Comparison of ENCODE assay signal across 8 mouse cellular contexts in the genomic region with DNA sequence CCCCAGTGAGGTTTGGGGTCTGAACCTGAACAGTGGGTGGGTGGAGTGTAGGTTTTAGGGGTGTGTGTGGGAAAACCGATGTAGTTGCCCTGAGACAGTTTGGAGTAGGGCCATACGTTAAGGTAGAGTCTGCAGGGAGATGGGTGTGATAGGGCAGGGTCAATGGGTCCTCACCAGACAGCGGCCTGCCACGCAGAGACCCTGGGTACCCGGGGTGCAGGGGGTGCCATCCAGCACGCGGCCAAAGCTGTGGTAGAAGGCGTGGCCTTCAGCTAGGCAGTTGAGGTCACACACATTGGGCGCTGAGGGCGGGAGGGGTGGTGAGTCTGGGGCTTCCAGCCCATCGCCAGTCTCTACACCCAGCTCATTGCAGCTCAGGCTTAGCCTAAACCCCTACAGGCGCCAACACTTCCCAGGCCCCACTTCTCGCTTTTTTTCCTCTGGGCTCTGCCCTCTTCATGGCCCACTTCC. TPM values are rescaled to one million over a fixed set of nuclear protein-coding genes. Genes with fewer than 3 reads are reported as not detected.
A peak's percentile ranks its signal among the peaks of the same experiment; 100 is the strongest.
DNase-seq lines count a peak whose midpoint lies in the region; ATAC-seq and TF ChIP-seq lines count a peak whose summit lies in the region.
"Had no signal": no experiment of that assay in that cellular context is flagged by ENCODE, and none has a peak within 500 bp of the region (broad histone marks: within the 10 kb centered on the region; RNA-seq: fewer than 3 reads in every experiment).

No protein-coding gene starts in this region.

- H3K9ac ChIP-seq in forebrain, embryonic 15.5 days (replicated peaks) = 0 out of 2 replicates have a peak overlapping the region, but pooled peaks have one; percentile 19
- peak overlapping the region; percentile 75 for H3K9ac ChIP-seq in liver, embryonic 13.5 days

- peaks cover 36% of the 10 kb centered on the region for H3K27me3 ChIP-seq in spleen, adult 2 months (ENCODE audit: control insufficient read depth, insufficient read depth, low read length)
- peaks cover 84% of the 10 kb centered on the region for H3K27me3 ChIP-seq in forebrain, embryonic 15.5 days
- H3K27me3 ChIP-seq in liver, embryonic 13.5 days = peaks cover 68% of the 10 kb centered on the region

- H3K9me3 ChIP-seq in forebrain, embryonic 15.5 days = no peaks in the 10 kb centered on the region
- H3K9me3 ChIP-seq in liver, embryonic 13.5 days (replicated peaks) = no peaks in the 10 kb centered on the region

- H3K4me1 ChIP-seq in spleen, adult 2 months (ENCODE audit: control insufficient read depth, insufficient read depth, insufficient read length) = peaks cover 30% of the 10 kb centered on the region
- peaks cover 34% of the 10 kb centered on the region for H3K4me1 ChIP-seq in forebrain, embryonic 15.5 days
- peaks cover 82% of the 10 kb centered on the region for H3K4me1 ChIP-seq in liver, embryonic 13.5 days (replicated peaks)

- peak overlapping the region; percentile 24; the same call in 1 of the 2 replicates for H3K27ac ChIP-seq in spleen, adult 2 months (ENCODE audit: insufficient read depth, low read length)
- no peak overlapping the region for H3K27ac ChIP-seq in forebrain, embryonic 15.5 days (replicated peaks)
- H3K27ac ChIP-seq in liver, embryonic 13.5 days = peak overlapping the region; percentile 98

- DNase-seq in spleen, adult 2 months (ENCODE audit: low read depth in 1 of 2, low spot score in 2 of 2) = no peak
- DNase-seq in spleen, postnatal 14 days (ENCODE audit: low spot score in 2 of 2) = no peak
- DNase-seq in liver, embryonic 13.5 days = no peak
- DNase-seq in MN1 (ENCODE audit: low spot score) = no peak
- no peak for DNase-seq in cerebellum, adult 18-20 months
- no peak for DNase-seq in gastrocnemius, postnatal 4 days (ENCODE audit: low spot score in 2 of 2)

- ATAC-seq in forebrain, embryonic 15.5 days (replicated peaks) = 0 out of 2 replicates have a peak, but pooled peaks have one; percentile 4
- ATAC-seq in liver, embryonic 13.5 days (ENCODE audit: low read depth) = 0 out of 2 replicates have a peak, but pooled peaks have one; percentile 6

- 29% methylated on average over 13 of the region's 13 CpGs for whole genome bisulfite sequencing in spleen, adult 2 months
- WGBS in forebrain, embryonic 15.5 days = 27% methylated on average over 13 of the region's 13 CpGs
- 21% methylated on average over 13 of the region's 13 CpGs for WGBS in liver, embryonic 13.5 days (ENCODE audit: insufficient replicate concordance)

- no peak for TF ChIP-seq CTCF in spleen, adult 2 months (IDR thresholded peaks at IDR 0.05; ENCODE audit: extremely low read depth, insufficient read depth, insufficient read length, insufficient replicate concordance)

- no peaks in the 10 kb centered on the region for H3K36me3 ChIP-seq in spleen, adult 2 months (ENCODE audit: control insufficient read depth, insufficient read depth, low read length)
- H3K36me3 ChIP-seq in forebrain, embryonic 15.5 days = no peaks in the 10 kb centered on the region
- H3K36me3 ChIP-seq in liver, embryonic 13.5 days = no peaks in the 10 kb centered on the region

- peak overlapping the region; percentile 46 for H3K4me2 ChIP-seq in forebrain, embryonic 15.5 days (replicated peaks)
- H3K4me2 ChIP-seq in liver, embryonic 13.5 days = peak overlapping the region; percentile 82

- no peak overlapping the region for H3K4me3 ChIP-seq in spleen, adult 2 months (ENCODE audit: extremely low read depth, insufficient read depth, insufficient read length)
- H3K4me3 ChIP-seq in forebrain, embryonic 15.5 days = peak overlapping the region; percentile 36
- H3K4me3 ChIP-seq in liver, embryonic 13.5 days (replicated peaks) = peak overlapping the region; percentile 56

- no peak for TF ChIP-seq POLR2A in spleen, adult 2 months (IDR thresholded peaks at IDR 0.05; ENCODE audit: low read depth, low read length)

RNA-seq across cellular contexts. Expression of gene Adamtsl5, which starts 4.8 kb away (rescaled TPM):
- polyA plus RNA-seq in spleen, adult 2 months (2012; rRNA removed) = 8.8 and 14.3 TPM in 2 replicates
- polyA plus RNA-seq in forebrain, embryonic 15.5 days (2015; fragmentation: Nextera tagmentation; extraction: Ambion mirVana) = 0.32 and 0.61 TPM in 2 replicates
- polyA plus RNA-seq in liver, embryonic 13.5 days (2015; fragmentation: Nextera tagmentation; extraction: Ambion mirVana) = 1.8 and 2.5 TPM in 2 replicates
- total RNA-seq in gastrocnemius, postnatal 4 days (2021) = 10 to 100 TPM; 15.5 to 16.5 TPM

RNA-seq across cellular contexts. Expression of gene Plk5, which starts 12.8 kb away (rescaled TPM):
- 0.04 TPM in 1 of 2 replicates, not detected in the other for polyA plus RNA-seq in spleen, adult 2 months (2012; rRNA removed)
- polyA plus RNA-seq in forebrain, embryonic 15.5 days (2015; fragmentation: Nextera tagmentation; extraction: Ambion mirVana) = 2.2 and 2.7 TPM in 2 replicates
- 0.12 TPM in 1 of 2 replicates, not detected in the other for polyA plus RNA-seq in liver, embryonic 13.5 days (2015; fragmentation: Nextera tagmentation; extraction: Ambion mirVana)
- total RNA-seq in gastrocnemius, postnatal 4 days (2021) = under 1 TPM in 1 of 2 experiments, not detected in 1; 0.34 TPM
- total RNA-seq: megakaryocyte progenitor cell, adult 5-6 weeks had no signal

RNA-seq across cellular contexts. Expression of gene Reep6, which starts 13.7 kb away (rescaled TPM):
- 2.1 and 2.5 TPM in 2 replicates for polyA plus RNA-seq in spleen, adult 2 months (2012; rRNA removed)
- polyA plus RNA-seq in forebrain, embryonic 15.5 days (2015; fragmentation: Nextera tagmentation; extraction: Ambion mirVana) = 2.6 and 2.9 TPM in 2 replicates
- 50.9 and 65.0 TPM in 2 replicates for polyA plus RNA-seq in liver, embryonic 13.5 days (2015; fragmentation: Nextera tagmentation; extraction: Ambion mirVana)
- 1 to 10 TPM; 2.7 to 4.1 TPM for total RNA-seq in gastrocnemius, postnatal 4 days (2021)

RNA-seq across cellular contexts. Expression of gene Pcsk4, which starts 14.2 kb away (rescaled TPM):
- polyA plus RNA-seq in spleen, adult 2 months (2012; rRNA removed) = 6.2 and 10.0 TPM in 2 replicates
- 2.5 and 2.6 TPM in 2 replicates for polyA plus RNA-seq in forebrain, embryonic 15.5 days (2015; fragmentation: Nextera tagmentation; extraction: Ambion mirVana)
- 5.3 TPM in 2 replicates for polyA plus RNA-seq in liver, embryonic 13.5 days (2015; fragmentation: Nextera tagmentation; extraction: Ambion mirVana)
- 1 to 10 TPM; 1.0 to 1.5 TPM for total RNA-seq in gastrocnemius, postnatal 4 days (2021)

RNA-seq across cellular contexts. Expression of gene 2310011J03Rik, which starts 23.1 kb away (rescaled TPM):
- 40.6 and 56.7 TPM in 2 replicates for polyA plus RNA-seq in spleen, adult 2 months (2012; rRNA removed)
- polyA plus RNA-seq in forebrain, embryonic 15.5 days (2015; fragmentation: Nextera tagmentation; extraction: Ambion mirVana) = 36.9 and 38.1 TPM in 2 replicates
- 42.3 and 43.7 TPM in 2 replicates for polyA plus RNA-seq in liver, embryonic 13.5 days (2015; fragmentation: Nextera tagmentation; extraction: Ambion mirVana)
- 10 to 100 TPM; 16.7 to 17.6 TPM for total RNA-seq in gastrocnemius, postnatal 4 days (2021)

Comparison
In these comparisons a context has a peak if more than half of its experiments do, and no peak if none do; other contexts are left out.
1. RNA of gene Reep6, which starts 13.7 kb away (polyA plus RNA-seq): 50.9 to 65.0 TPM in liver, embryonic 13.5 days; 2.6 to 2.9 TPM in forebrain, embryonic 15.5 days and 2.1 to 2.5 TPM in spleen, adult 2 months; every median in the first group is over 10 times any median in the second.